18 mouse cellular contexts compared by ENCODE assay signal in genomic region chr9:61060958-61061357, GRCm38 (mm10).
"Had no signal": no experiment of that assay in that cellular context is flagged by ENCODE, and none has a peak within 500 bp of the region (broad histone marks: within the 10 kb centered on the region; RNA-seq: fewer than 3 reads in every experiment).

No protein-coding gene starts in this region.

- H3K9me3 ChIP-seq: liver, embryonic 13.5 days; stomach, embryonic 15.5 days had no signal

- ATAC-seq: intestine, postnatal 0 days; midbrain, embryonic 13.5 days; midbrain, embryonic 16.5 days had no signal

- DNase-seq: kidney, adult 2 months; kidney, postnatal 25 days; layer of hippocampus, adult 9-11 months; liver, embryonic 13.5 days; retina, postnatal 1 day; right cerebral cortex, postnatal 25 days; spleen, adult 18-20 months; thymus, postnatal 36 days had no signal

- H3K4me3 ChIP-seq: layer of hippocampus, adult 2 months; liver, embryonic 13.5 days; megakaryocyte, embryonic 14.5 days; midbrain, embryonic 10.5 days; midbrain, embryonic 13.5 days; myocyte; neural tube, embryonic 13.5 days; stomach, embryonic 15.5 days had no signal

- H3K36me3 ChIP-seq: liver, embryonic 13.5 days; midbrain, embryonic 10.5 days; midbrain, embryonic 13.5 days; neural tube, embryonic 13.5 days; stomach, embryonic 15.5 days had no signal

- H3K4me2 ChIP-seq: liver, embryonic 13.5 days; midbrain, embryonic 13.5 days; neural tube, embryonic 13.5 days; stomach, embryonic 15.5 days had no signal

- H3K9ac ChIP-seq: liver, embryonic 13.5 days; midbrain, embryonic 13.5 days; neural tube, embryonic 13.5 days; stomach, embryonic 15.5 days had no signal

- H3K27ac ChIP-seq: kidney, postnatal 0 days; layer of hippocampus, adult 2 months; liver, embryonic 13.5 days; midbrain, embryonic 10.5 days; midbrain, embryonic 13.5 days; neural tube, embryonic 13.5 days; stomach, embryonic 15.5 days had no signal
